Mouse (Mus musculus) E14TG2a.4 (cell line): Measurements from ENCODE around the gene Ptprn2.

Source experiments
- CTCF ChIP-seq: conservative IDR thresholded peaks from 2 replicates; pipeline ENCODE4 v1.5.1; 2014; ENCODE audit warnings: low read length
- NANOG ChIP-seq: IDR thresholded peaks from 2 replicates; pipeline ENCODE4 v1.6.1; 2014; ENCODE audit warnings: borderline replicate concordance, low read length, mixed read lengths
- POU5F1 ChIP-seq: IDR thresholded peaks from 2 replicates; pipeline ENCODE4 v1.6.1; 2014; ENCODE audit warnings: low read length, borderline replicate concordance

DNA sequence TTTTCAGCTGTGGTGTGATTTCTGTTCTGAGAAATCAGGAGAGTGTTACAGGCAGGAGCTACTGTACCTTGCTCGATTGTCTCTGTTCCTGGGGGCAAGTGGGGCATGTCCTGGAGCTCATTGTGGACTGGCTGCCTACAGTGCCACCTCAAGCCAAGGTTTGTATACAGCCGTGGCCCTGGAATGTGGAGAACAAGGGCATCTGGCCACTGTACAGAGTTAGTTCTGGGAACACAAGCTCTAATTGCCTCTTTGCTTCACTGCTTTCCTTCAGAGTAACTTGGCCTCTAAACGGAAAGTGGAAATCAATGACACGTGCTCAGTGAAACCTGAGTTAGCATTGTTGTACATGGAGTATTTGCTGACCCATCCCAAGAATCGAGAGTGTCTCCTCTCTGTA, 46.9 kb upstream of the Ptprn2 start:
- no peak for TF ChIP-seq CTCF
- no peak for TF ChIP-seq POU5F1
- TF ChIP-seq NANOG, result no peak
